Mouse (Mus musculus) erythroid progenitor cell, adult 5-6 weeks (primary cell): ENCODE measurements around the gene Gm11985. TPM values are rescaled to one million over a fixed set of nuclear protein-coding genes. Genes with fewer than 3 reads are reported as not detected.
"Not testable (repeated sequence)": the region's sequence is repeated elsewhere in the genome, so short reads cannot be mapped to it uniquely, and the experiment has no call there.

Source experiments
- ATAC-seq: replicated peaks from 2 replicates; pipeline ENCODE4 v1.8.0; 2016; ENCODE audit warnings: moderate number of reproducible peaks, mild to moderate bottlenecking, moderate TSS enrichment, inconsistent platforms; ENCODE audit not compliant: poor library complexity, low FRiP score, severe bottlenecking
- total RNA-seq, 2 experiments: library from RNA; stranded (forward) in 1 of 2; stranded (reverse) in 1 of 2; fragments of 150-400 nt in 1 of 2; fragments of 186-747, 209-891 nt in 1 of 2; gene quantifications; 2 replicates each; pipeline versions ENCODE4 v1.2.3 to v1.2.4; 2015 to 2017; ENCODE audit warnings: low replicate concordance in 2 of 2

The Gm11985 gene
- total RNA-seq (2015; ENCODE audit: low replicate concordance), result not detected in 2 replicates
- total RNA-seq (2017; ENCODE audit: low replicate concordance), result not detected in 2 replicates

DNA sequence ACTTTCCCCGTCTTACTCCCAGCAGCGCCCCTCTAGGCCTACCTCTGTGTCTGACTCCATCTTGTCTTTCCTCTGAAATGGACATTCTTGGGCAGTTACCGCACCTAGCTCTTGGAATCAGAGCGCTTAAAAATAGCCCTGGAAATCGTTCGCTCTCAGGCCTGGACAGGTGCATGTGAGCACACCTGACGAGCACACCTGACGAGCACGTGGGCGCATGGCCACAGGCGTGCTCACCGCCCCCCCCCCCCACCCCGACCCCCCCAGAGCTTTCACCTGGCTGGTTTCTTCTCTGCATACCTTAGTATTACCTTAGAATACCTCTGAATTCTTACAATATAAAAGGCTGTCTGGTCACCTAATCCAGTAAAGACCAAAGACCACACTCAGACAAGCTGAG, at the start of gene Gm11985:
Gm11985 (minus strand) TSS at position 101 of the 400 bp plus-strand sequence.
- ATAC-seq, result no peak

- no peak for ATAC-seq
These were observed 49.3 kb upstream of the Gm11985 start for GRCm38 (mm10) chr11:7237712-7238111.

- no peak for ATAC-seq
These were observed 48.4 kb upstream of the Gm11985 start for GRCm38 (mm10) chr11:7236751-7237150.

DNA sequence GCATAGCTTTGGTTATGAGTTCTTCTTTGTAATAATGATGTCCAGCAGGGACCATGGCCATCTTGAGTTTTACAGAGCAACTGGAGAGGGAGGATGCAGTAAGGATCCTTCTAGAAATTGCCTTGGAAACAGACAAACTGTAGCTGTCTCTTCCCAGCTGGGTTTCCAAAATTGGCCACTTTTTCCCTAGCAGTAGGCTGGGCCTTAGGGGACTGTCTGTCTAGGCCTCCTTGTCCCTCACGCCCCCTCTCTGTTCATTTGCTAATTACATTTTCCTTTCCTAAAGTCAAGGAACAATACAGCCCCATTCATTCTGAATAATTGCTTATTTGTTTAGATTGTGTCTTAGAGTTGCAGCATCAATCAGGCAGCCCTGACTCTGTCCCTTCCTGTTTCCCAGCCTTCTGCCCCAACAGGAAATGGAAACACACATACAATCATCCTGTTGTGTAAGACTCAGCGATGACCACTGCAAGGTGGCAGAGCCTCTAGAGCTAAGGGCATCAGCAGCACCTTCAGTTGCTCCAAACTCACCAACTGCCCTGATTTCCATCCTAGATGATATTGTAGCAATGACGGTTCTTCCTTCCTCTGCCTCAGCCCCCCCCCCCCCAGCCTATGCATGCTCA, 46.7 kb upstream of the Gm11985 start:
- no peak for ATAC-seq

- ATAC-seq, result no peak
These were observed 46.1 kb upstream of the Gm11985 start for GRCm38 (mm10) chr11:7234436-7234835.

GRCm38 (mm10) chr11:7233333-7233732, 45.0 kb upstream of the Gm11985 start:
- no peak for ATAC-seq

- no peak for ATAC-seq
These were observed 43.6 kb upstream of the Gm11985 start for GRCm38 (mm10) chr11:7231958-7232357.

GRCm38 (mm10) chr11:7230000-7230399, 41.6 kb upstream of the Gm11985 start:
- ATAC-seq, result no peak

- ATAC-seq, result no peak
These were observed 39.7 kb upstream of the Gm11985 start for GRCm38 (mm10) chr11:7228107-7228506.

GRCm38 (mm10) chr11:7226810-7227550, 38.6 kb upstream of the Gm11985 start:
- no peak for ATAC-seq

- ATAC-seq, result no peak
These were observed 37.8 kb upstream of the Gm11985 start for GRCm38 (mm10) chr11:7226200-7226599.

- ATAC-seq, result not testable (repeated sequence)
These were observed 33.5 kb upstream of the Gm11985 start for GRCm38 (mm10) chr11:7221826-7222225.

GRCm38 (mm10) chr11:7215703-7216102, 27.3 kb upstream of the Gm11985 start:
- ATAC-seq, result no peak

- ATAC-seq, result no peak
These were observed 26.4 kb upstream of the Gm11985 start for GRCm38 (mm10) chr11:7214761-7215160.

DNA sequence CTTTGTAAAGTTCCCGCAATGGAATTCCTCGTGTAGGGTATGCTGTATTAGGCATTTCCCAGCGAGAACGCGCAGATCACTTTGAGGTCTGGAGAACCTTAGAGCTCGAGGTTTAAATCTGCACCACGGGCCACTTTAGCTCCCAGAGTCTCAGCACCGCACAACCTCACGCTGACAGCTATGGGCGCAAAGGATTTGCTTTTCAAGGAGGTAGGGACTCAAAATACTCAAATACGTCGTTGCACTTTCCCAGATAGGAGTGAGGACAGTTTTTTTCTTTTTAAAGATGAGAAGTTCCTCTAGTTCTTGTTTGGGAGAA, 25.9 kb upstream of the Gm11985 start:
- ATAC-seq, result no peak

DNA sequence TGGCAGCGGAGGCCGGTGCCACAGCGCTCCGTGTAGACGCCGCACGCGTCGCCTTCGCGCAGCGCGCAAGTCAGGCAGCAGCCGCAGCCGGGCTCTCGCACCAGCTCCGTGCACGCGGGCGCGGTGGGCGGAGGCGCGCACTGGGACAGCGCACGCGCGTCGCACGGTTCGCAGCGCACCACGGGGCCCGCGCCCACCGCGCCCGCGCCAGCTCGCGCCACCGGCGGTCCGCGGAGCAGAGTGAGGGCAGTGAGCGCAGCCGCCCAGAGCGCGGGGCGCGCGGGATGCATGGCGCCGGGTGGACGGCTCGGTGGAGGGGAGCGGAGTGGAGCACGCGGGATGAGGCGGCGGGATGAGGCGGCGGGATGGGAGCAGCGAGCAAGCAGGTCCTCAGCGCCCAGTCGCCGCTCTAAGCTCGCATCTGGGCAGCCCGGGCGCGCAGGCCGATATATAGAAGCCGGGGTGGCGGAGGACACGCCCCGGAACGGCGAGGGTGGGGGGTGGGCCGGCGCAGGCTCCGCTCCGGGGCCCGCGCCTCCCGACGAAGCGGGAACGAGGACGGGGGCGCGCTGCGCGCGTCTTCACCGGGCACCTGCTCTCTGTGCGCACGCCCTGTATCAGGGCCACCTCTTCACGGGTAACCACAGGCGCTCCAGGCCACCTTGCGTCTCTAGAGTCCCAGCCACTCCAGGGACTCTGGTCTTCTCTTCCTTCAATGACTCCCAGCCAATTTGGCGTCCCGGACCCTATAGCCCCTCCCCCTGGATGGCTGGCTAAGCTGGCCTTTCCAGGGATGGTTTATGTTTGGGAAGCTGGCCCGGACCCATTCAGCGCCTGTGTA, 25.4 kb upstream of the Gm11985 start, which contains the start of gene Igfbp3:
Igfbp3 (minus strand) TSS at position 423 of the 841 bp plus-strand sequence.
- ATAC-seq, result no peak

- no peak for ATAC-seq
These were observed 24.8 kb upstream of the Gm11985 start for GRCm38 (mm10) chr11:7213161-7213500.

- no peak for ATAC-seq
These were observed 23.9 kb upstream of the Gm11985 start for GRCm38 (mm10) chr11:7212126-7212798.

- ATAC-seq, result no peak
These were observed 22.8 kb upstream of the Gm11985 start for GRCm38 (mm10) chr11:7211211-7211610.

- ATAC-seq, result no peak
These were observed 22.0 kb upstream of the Gm11985 start for GRCm38 (mm10) chr11:7210343-7210742.
